Mouse (Mus musculus): ENCODE measurements around the gene Nlgn1.

- no peak for TF ChIP-seq CTCF (IDR thresholded peaks at IDR 0.05; ENCODE audit: low read depth)
- no peak for TF ChIP-seq EP300 (IDR thresholded peaks at IDR 0.05; ENCODE audit: low read depth)
Observed at GRCm38 (mm10) chr3:26337495-26337894, 5.2 kb upstream of the Nlgn1 start.

Measured in liver, embryonic 14.5 days (tissue).